Mouse (Mus musculus): Measurements from ENCODE around the gene Fcer1g. TPM values are rescaled to one million over a fixed set of nuclear protein-coding genes. Genes with fewer than 3 reads are reported as not detected.

Gene Fcer1g
- polyA plus RNA-seq, 1 experiment from 2014 or later = 10.2 TPM

- H3K4me2 ChIP-seq (ENCODE audit: low read depth, low read length) = no peak overlapping the region
Measured at GRCm38 (mm10) chr1:171227879-171228278, 6.3 kb downstream of the Fcer1g start.

GRCm38 (mm10) chr1:171226780-171227179 is 7.4 kb downstream of the Fcer1g start:
- Histone ChIP-seq H3K4me3 (ENCODE audit: low read depth, low read length) (no peak overlapping the region), H3K9ac (replicated peaks; ENCODE audit: low read depth, low read length) (no peak overlapping the region), H3K4me2 (ENCODE audit: low read depth, low read length) (no peak overlapping the region), H3K36me3 (ENCODE audit: control insufficient read depth, insufficient read depth, low read length) (no peaks in the 10 kb centered on the region), H3K27ac (ENCODE audit: low read depth, low read length) (no peak overlapping the region), H3K27me3 (ENCODE audit: control insufficient read depth, insufficient read depth, low read length) (no peaks in the 10 kb centered on the region), H3K4me1 (ENCODE audit: control insufficient read depth, insufficient read depth, low read length) (no peaks in the 10 kb centered on the region; the same call in 1 of the 2 replicates), H3K9me3 (ENCODE audit: control insufficient read depth, low read length) (no peaks in the 10 kb centered on the region)
- WGBS = 43% methylated on average over 4 of the region's 4 CpGs
- ATAC-seq (ENCODE audit: low read depth) = no peak

More at GRCm38 (mm10) chr1:171227879-171228278, 6.3 kb downstream of the Fcer1g start:
- no peaks in the 10 kb centered on the region for H3K4me1 ChIP-seq (ENCODE audit: control insufficient read depth, insufficient read depth, low read length)
- WGBS = 74% methylated on average over 1 of the region's 1 CpGs
- no peaks in the 10 kb centered on the region for H3K27me3 ChIP-seq (ENCODE audit: control insufficient read depth, insufficient read depth, low read length)
- H3K4me3 ChIP-seq (ENCODE audit: low read depth, low read length) = no peak overlapping the region
- no peaks in the 10 kb centered on the region for H3K9me3 ChIP-seq (ENCODE audit: control insufficient read depth, low read length)
- no peak overlapping the region for H3K27ac ChIP-seq (ENCODE audit: low read depth, low read length)
- H3K36me3 ChIP-seq (ENCODE audit: control insufficient read depth, insufficient read depth, low read length) = no peaks in the 10 kb centered on the region
- H3K9ac ChIP-seq (replicated peaks; ENCODE audit: low read depth, low read length) = no peak overlapping the region
- ATAC-seq (ENCODE audit: low read depth) = no peak

DNA sequence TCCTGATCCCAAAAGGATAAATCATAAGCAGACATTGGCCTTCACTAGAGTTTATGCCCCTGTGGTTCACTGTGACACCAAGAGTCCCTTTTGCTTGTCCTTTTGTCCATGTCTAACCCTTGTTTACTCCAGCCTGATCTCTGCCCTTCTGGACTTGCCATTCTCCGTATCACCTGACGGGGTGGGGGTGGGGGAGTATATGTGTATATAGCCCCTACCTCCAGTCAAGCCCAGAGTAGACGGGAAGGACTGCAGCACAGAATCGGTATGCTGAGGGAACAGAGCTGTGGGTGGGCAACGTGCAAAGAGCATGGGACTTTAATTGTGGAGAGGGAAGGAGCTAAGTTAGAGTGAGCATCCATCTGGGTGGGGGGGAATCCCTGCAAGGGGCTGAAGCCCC is 9.3 kb downstream of the Fcer1g start, which contains the start of gene Apoa2:
Gene Apoa2 (plus strand): TSS at position 198 of the 400 bp plus-strand sequence.
- H3K4me2 ChIP-seq (ENCODE audit: low read depth, low read length) = no peak within 1 kb of the TSS
- H3K9ac ChIP-seq (replicated peaks; ENCODE audit: low read depth, low read length) = no peak within 1 kb of the TSS
- H3K27ac ChIP-seq (ENCODE audit: low read depth, low read length) = no peak within 1 kb of the TSS
- no peaks in the 10 kb centered on the region for H3K9me3 ChIP-seq (ENCODE audit: control insufficient read depth, low read length)
- H3K27me3 ChIP-seq (ENCODE audit: control insufficient read depth, insufficient read depth, low read length) = no peaks in the 10 kb centered on the region
- ATAC-seq (ENCODE audit: low read depth) = no peak
- no peaks in the 10 kb centered on the region for H3K36me3 ChIP-seq (ENCODE audit: control insufficient read depth, insufficient read depth, low read length)
- H3K4me1 ChIP-seq (ENCODE audit: control insufficient read depth, insufficient read depth, low read length) = peaks cover 11% of the 10 kb centered on the region
- 80% methylated on average over 5 of the region's 5 CpGs for WGBS
- no peak within 1 kb of the TSS for H3K4me3 ChIP-seq (ENCODE audit: low read depth, low read length)

- Histone ChIP-seq H3K9me3 (ENCODE audit: control insufficient read depth, low read length) (no peaks in the 10 kb centered on the region), H3K4me3 (ENCODE audit: low read depth, low read length) (no peak overlapping the region), H3K36me3 (ENCODE audit: control insufficient read depth, insufficient read depth, low read length) (peaks cover 6% of the 10 kb centered on the region; the same call in 1 of the 2 replicates), H3K27me3 (ENCODE audit: control insufficient read depth, insufficient read depth, low read length) (no peaks in the 10 kb centered on the region), H3K9ac (replicated peaks; ENCODE audit: low read depth, low read length) (no peak overlapping the region), H3K4me2 (ENCODE audit: low read depth, low read length) (no peak overlapping the region), H3K4me1 (ENCODE audit: control insufficient read depth, insufficient read depth, low read length) (peaks cover 11% of the 10 kb centered on the region), H3K27ac (ENCODE audit: low read depth, low read length) (no peak overlapping the region)
- WGBS = 96% methylated on average over 2 of the region's 2 CpGs
- no peak for ATAC-seq (ENCODE audit: low read depth)
Measured at GRCm38 (mm10) chr1:171223796-171224195, 10.4 kb downstream of the Fcer1g start.

- WGBS = 85% methylated on average over 6 of the region's 6 CpGs
- no peak overlapping the region for H3K9ac ChIP-seq (replicated peaks; ENCODE audit: low read depth, low read length)
- peak overlapping the region; percentile 89; the same call in 1 of the 2 replicates for H3K4me2 ChIP-seq (ENCODE audit: low read depth, low read length)
Measured at GRCm38 (mm10) chr1:171223168-171223567, 11.0 kb downstream of the Fcer1g start.

GRCm38 (mm10) chr1:171222238-171223155 is 11.7 kb downstream of the Fcer1g start, which contains the start of gene Tomm40l:
Tomm40l (minus strand) TSS chr1:171222514.
- H3K36me3 ChIP-seq (ENCODE audit: control insufficient read depth, insufficient read depth, low read length) = peaks cover 9% of the 10 kb centered on the region; the same call in 1 of the 2 replicates
- peaks cover 11% of the 10 kb centered on the region for H3K4me1 ChIP-seq (ENCODE audit: control insufficient read depth, insufficient read depth, low read length)
- WGBS = 3% methylated on average over 28 of the region's 28 CpGs
- peak within 1 kb of the TSS; percentile 66 for H3K4me3 ChIP-seq (ENCODE audit: low read depth, low read length)
- no peaks in the 10 kb centered on the region for H3K9me3 ChIP-seq (ENCODE audit: control insufficient read depth, low read length)
- H3K27ac ChIP-seq (ENCODE audit: low read depth, low read length) = peak within 1 kb of the TSS; percentile 11; the same call in 1 of the 2 replicates
- ATAC-seq (ENCODE audit: low read depth) = peak; percentile 97
- no peaks in the 10 kb centered on the region for H3K27me3 ChIP-seq (ENCODE audit: control insufficient read depth, insufficient read depth, low read length)
- peak within 1 kb of the TSS; percentile 89 for H3K4me2 ChIP-seq (ENCODE audit: low read depth, low read length)
- peak within 1 kb of the TSS; percentile 66 for H3K9ac ChIP-seq (replicated peaks; ENCODE audit: low read depth, low read length)

More at GRCm38 (mm10) chr1:171223168-171223567, 11.0 kb downstream of the Fcer1g start:
- H3K36me3 ChIP-seq (ENCODE audit: control insufficient read depth, insufficient read depth, low read length) = peaks cover 9% of the 10 kb centered on the region; the same call in 1 of the 2 replicates
- peaks cover 11% of the 10 kb centered on the region for H3K4me1 ChIP-seq (ENCODE audit: control insufficient read depth, insufficient read depth, low read length)
- H3K27ac ChIP-seq (ENCODE audit: low read depth, low read length) = peak overlapping the region; percentile 11; the same call in 1 of the 2 replicates
- no peak for ATAC-seq (ENCODE audit: low read depth)
- H3K4me3 ChIP-seq (ENCODE audit: low read depth, low read length) = no peak overlapping the region
- H3K27me3 ChIP-seq (ENCODE audit: control insufficient read depth, insufficient read depth, low read length) = no peaks in the 10 kb centered on the region
- no peaks in the 10 kb centered on the region for H3K9me3 ChIP-seq (ENCODE audit: control insufficient read depth, low read length)

DNA sequence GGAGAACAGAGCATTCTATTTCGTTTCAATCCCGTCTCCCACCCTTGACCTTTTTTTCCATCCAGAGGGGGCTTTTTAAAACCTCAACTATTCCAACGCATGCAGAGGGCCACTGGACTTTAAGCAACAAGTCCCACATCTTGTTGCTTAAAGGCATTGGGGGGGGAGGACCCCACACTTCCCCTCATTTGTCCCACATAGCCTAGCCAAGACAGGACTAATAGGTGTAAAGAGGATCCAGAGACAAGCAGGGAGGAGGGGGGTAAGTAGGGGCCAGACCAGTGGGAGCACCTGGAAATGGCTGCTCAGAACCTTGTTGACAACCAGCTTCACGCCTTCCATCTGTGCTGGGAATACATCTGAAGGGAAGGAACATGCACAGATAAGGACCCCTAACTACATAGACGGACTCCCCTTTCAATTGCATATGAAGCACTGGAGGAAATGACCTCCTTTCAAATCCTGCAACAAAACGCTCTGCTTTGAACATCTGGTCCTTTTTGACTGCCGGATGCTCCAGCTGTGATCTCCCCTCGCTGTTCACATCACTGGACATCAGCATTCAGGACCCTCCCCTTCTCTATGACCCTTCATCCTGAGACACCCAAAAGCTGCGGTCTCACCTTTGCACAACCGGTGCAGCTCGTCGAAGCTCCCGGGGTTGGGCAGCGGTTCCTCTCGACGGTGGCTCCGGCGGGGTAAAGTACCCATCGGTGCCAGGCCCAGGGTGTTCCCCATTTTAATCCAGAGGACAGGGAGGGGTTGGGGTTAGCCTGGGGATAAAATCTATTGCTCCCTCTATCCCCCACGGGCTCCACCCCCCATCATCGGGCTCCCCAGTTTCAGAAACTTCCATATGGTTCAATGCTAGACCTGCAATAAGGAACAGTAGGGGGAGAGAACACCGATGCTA is 12.6 kb downstream of the Fcer1g start:
- H3K4me3 ChIP-seq (ENCODE audit: low read depth, low read length) = peak overlapping the region; percentile 66
- H3K36me3 ChIP-seq (ENCODE audit: control insufficient read depth, insufficient read depth, low read length) = peaks cover 9% of the 10 kb centered on the region; the same call in 1 of the 2 replicates
- 5% methylated on average over 22 of the region's 22 CpGs for WGBS
- no peak; the same call in 1 of the 2 replicates for ATAC-seq (ENCODE audit: low read depth)
- H3K27me3 ChIP-seq (ENCODE audit: control insufficient read depth, insufficient read depth, low read length) = no peaks in the 10 kb centered on the region
- H3K9me3 ChIP-seq (ENCODE audit: control insufficient read depth, low read length) = no peaks in the 10 kb centered on the region
- H3K9ac ChIP-seq (replicated peaks; ENCODE audit: low read depth, low read length) = peak overlapping the region; percentile 66
- peak overlapping the region; percentile 11; the same call in 1 of the 2 replicates for H3K27ac ChIP-seq (ENCODE audit: low read depth, low read length)
- H3K4me1 ChIP-seq (ENCODE audit: control insufficient read depth, insufficient read depth, low read length) = peaks cover 11% of the 10 kb centered on the region
- peak overlapping the region; percentile 89 for H3K4me2 ChIP-seq (ENCODE audit: low read depth, low read length)

DNA sequence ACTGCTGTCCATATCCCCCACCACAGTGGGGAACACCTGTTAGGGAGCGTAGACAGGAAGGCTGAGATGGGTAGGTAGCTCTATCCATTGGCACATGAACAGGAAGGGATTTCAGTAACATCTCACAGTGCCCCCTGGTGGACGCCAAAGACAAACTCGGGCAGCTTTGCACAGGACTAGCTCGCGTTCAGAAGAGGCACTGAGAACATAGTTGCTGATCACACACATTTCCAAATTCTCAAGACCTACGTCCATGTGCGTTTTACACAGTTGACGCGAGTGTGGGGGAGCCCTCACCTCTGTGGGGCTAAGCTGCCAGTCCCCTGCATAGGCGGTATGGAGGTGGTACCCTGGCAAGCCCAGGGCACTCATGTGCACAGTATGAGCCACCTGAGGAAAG is 13.3 kb downstream of the Fcer1g start:
- no peaks in the 10 kb centered on the region for H3K9me3 ChIP-seq (ENCODE audit: control insufficient read depth, low read length)
- ATAC-seq (ENCODE audit: low read depth) = peak; percentile 32; the same call in 1 of the 2 replicates
- WGBS = 4% methylated on average over 10 of the region's 10 CpGs
- peak overlapping the region; percentile 89 for H3K4me2 ChIP-seq (ENCODE audit: low read depth, low read length)
- no peaks in the 10 kb centered on the region for H3K27me3 ChIP-seq (ENCODE audit: control insufficient read depth, insufficient read depth, low read length)
- H3K4me3 ChIP-seq (ENCODE audit: low read depth, low read length) = peak overlapping the region; percentile 66
- peaks cover 9% of the 10 kb centered on the region; the same call in 1 of the 2 replicates for H3K36me3 ChIP-seq (ENCODE audit: control insufficient read depth, insufficient read depth, low read length)
- peaks cover 11% of the 10 kb centered on the region for H3K4me1 ChIP-seq (ENCODE audit: control insufficient read depth, insufficient read depth, low read length)
- no peak overlapping the region for H3K9ac ChIP-seq (replicated peaks; ENCODE audit: low read depth, low read length)
- H3K27ac ChIP-seq (ENCODE audit: low read depth, low read length) = no peak overlapping the region

Measured in neural tube, embryonic 14.5 days (tissue).